Mouse (Mus musculus) heart, embryonic 16.5 days (tissue): ENCODE data around the gene AC170998.1. TPM values are rescaled to one million over a fixed set of nuclear protein-coding genes. Genes with fewer than 3 reads are reported as not detected.
A peak's percentile ranks its signal among the peaks of the same experiment; 100 is the strongest.
"Not testable (repeated sequence)": the region's sequence is repeated elsewhere in the genome, so short reads cannot be mapped to it uniquely, and the experiment has no call there.

ENCODE experiments used
- ATAC-seq: fragments of 200-750 bp; cut with Nextera tagmentation; replicated peaks from 2 replicates; pipeline ENCODE4 v1.8.0; 2017; ENCODE audit warnings: moderate number of reproducible peaks; ENCODE audit not compliant: insufficient read depth, low FRiP score; ENCODE audit errors: extremely low read depth
- H3K27ac ChIP-seq: fragments of 300-500 bp; sonication (generic); 2 replicates; pipeline ENCODE4 v1.5.1; 2014; ENCODE audit warnings: mild to moderate bottlenecking, low read length, control low read depth, moderate library complexity
- H3K27me3 ChIP-seq: fragments of 300-500 bp; sonication (generic); 2 replicates; pipeline ENCODE4 v1.6.1; 2014; ENCODE audit warnings: low read length, mixed read lengths; ENCODE audit not compliant: control insufficient read depth, insufficient read depth
- H3K36me3 ChIP-seq: fragments of 300-500 bp; sonication (generic); 2 replicates; pipeline ENCODE4 v1.6.1; 2014; ENCODE audit not compliant: control insufficient read depth, insufficient read depth
- H3K4me1 ChIP-seq: fragments of 300-500 bp; sonication (generic); 2 replicates; pipeline ENCODE4 v1.6.1; 2014; ENCODE audit warnings: low read length, mixed read lengths; ENCODE audit not compliant: control insufficient read depth, insufficient read depth
- H3K4me2 ChIP-seq: fragments of 300-500 bp; sonication (generic); 2 replicates; pipeline ENCODE4 v1.6.1; 2014; ENCODE audit warnings: low read depth, mild to moderate bottlenecking, control low read depth, low read length
- H3K4me3 ChIP-seq: fragments of 300-500 bp; sonication (generic); 2 replicates; pipeline ENCODE4 v1.5.1; 2014; ENCODE audit warnings: mild to moderate bottlenecking, control low read depth, low read length
- H3K9ac ChIP-seq: fragments of 300-500 bp; sonication (generic); 2 replicates; pipeline ENCODE4 v1.6.1; 2014; ENCODE audit warnings: low read length, control low read depth
- H3K9me3 ChIP-seq: fragments of 300-500 bp; sonication (generic); replicated peaks from 2 replicates; pipeline ENCODE4 v1.6.1; 2016; ENCODE audit warnings: low read length; ENCODE audit not compliant: control insufficient read depth
- WGBS: fragments of 180-500 bp; shearing (Covaris S2); extraction: QIAGEN DNeasy Blood & Tissue Kit; methylation state at CpG from one replicate; pipeline ENCODE4 v1.1.7; 2014; 5-methylcytosine and 5-hydroxymethylcytosine counted together
- polyA plus RNA-seq: library from polyadenylated mRNA; unstranded; fragments of >200 nt; fragmentation: Nextera tagmentation; extraction: Ambion mirVana; gene quantifications from 2 replicates; pipeline ENCODE4 v1.2.1, GENCODE M21; 2015

The AC170998.1 gene
- polyA plus RNA-seq, 1 experiment from 2014 or later = 2.0 TPM

- no peak for ATAC-seq
- WGBS = 90% methylated on average over 6 of the region's 6 CpGs
- no peak overlapping the region for H3K4me3 ChIP-seq
- H3K4me1 ChIP-seq = peaks cover 30% of the 10 kb centered on the region
- H3K4me2 ChIP-seq = no peak overlapping the region
- H3K27ac ChIP-seq = no peak overlapping the region
- no peak overlapping the region for H3K9ac ChIP-seq
- H3K27me3 ChIP-seq = no peaks in the 10 kb centered on the region
- peaks cover 18% of the 10 kb centered on the region for H3K36me3 ChIP-seq
- H3K9me3 ChIP-seq = 0 out of 2 replicates have a peak, but pooled peaks cover 3% of the 10 kb centered on the region
These were observed 14.6 kb upstream of the AC170998.1 start for GRCm38 (mm10) chr17:28711237-28711636.

GRCm38 (mm10) chr17:28712305-28712704 lies 13.6 kb upstream of the AC170998.1 start:
- peaks cover 18% of the 10 kb centered on the region for H3K36me3 ChIP-seq
- H3K4me2 ChIP-seq = peak overlapping the region; percentile 30; the same call in 1 of the 2 replicates
- peak overlapping the region; percentile 32; the same call in 1 of the 2 replicates for H3K27ac ChIP-seq
- H3K4me1 ChIP-seq = peaks cover 23% of the 10 kb centered on the region
- no peak overlapping the region; the same call in 1 of the 2 replicates for H3K4me3 ChIP-seq
- H3K9ac ChIP-seq = no peak overlapping the region
- WGBS = 44% methylated on average over 6 of the region's 6 CpGs
- ATAC-seq = peak; percentile 55
- 0 out of 2 replicates have a peak, but pooled peaks cover 3% of the 10 kb centered on the region for H3K9me3 ChIP-seq
- H3K27me3 ChIP-seq = no peaks in the 10 kb centered on the region

- 97% methylated on average over 3 of the region's 3 CpGs for WGBS
- no peak for ATAC-seq
- Histone ChIP-seq H3K27me3 (no peaks in the 10 kb centered on the region), H3K4me1 (peaks cover 20% of the 10 kb centered on the region), H3K27ac (no peak overlapping the region), H3K4me3 (no peak overlapping the region), H3K9ac (no peak overlapping the region), H3K9me3 (0 out of 2 replicates have a peak, but pooled peaks cover 3% of the 10 kb centered on the region), H3K4me2 (no peak overlapping the region), H3K36me3 (peaks cover 18% of the 10 kb centered on the region)
These were observed 11.9 kb upstream of the AC170998.1 start for GRCm38 (mm10) chr17:28714006-28714405.

- Histone ChIP-seq H3K9ac (no peak overlapping the region), H3K27me3 (no peaks in the 10 kb centered on the region), H3K27ac (no peak overlapping the region), H3K4me3 (no peak overlapping the region), H3K36me3 (peaks cover 26% of the 10 kb centered on the region), H3K4me1 (peaks cover 29% of the 10 kb centered on the region), H3K9me3 (0 out of 2 replicates have a peak, but pooled peaks cover 3% of the 10 kb centered on the region), H3K4me2 (no peak overlapping the region)
- no peak for ATAC-seq
- WGBS = 67% methylated on average over 6 of the region's 7 CpGs
These were observed 9.9 kb upstream of the AC170998.1 start for GRCm38 (mm10) chr17:28715832-28716548.

DNA sequence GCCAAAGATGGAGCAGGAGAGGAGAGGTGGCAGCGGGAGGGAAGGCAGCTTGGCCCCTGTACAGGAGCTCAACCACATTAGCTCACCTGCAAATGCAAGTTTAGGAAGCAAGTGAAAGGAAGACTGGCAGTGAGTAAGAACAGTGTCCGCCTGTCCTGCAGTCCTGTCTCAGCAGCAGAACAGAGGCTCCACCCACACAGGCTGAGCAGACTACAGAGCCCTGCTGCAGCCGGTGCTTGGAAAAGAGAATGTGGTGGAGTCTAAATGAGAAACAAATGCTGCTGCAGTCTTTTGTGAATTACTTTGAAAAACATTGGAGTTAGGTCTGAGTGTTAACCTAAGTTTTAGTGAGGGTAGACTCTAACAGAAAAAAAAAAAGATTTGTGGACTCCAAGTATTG lies 8.3 kb upstream of the AC170998.1 start:
- peaks cover 26% of the 10 kb centered on the region for H3K36me3 ChIP-seq
- WGBS = 64% methylated on average over 3 of the region's 3 CpGs
- H3K4me3 ChIP-seq = no peak overlapping the region
- H3K9me3 ChIP-seq = 0 out of 2 replicates have a peak, but pooled peaks cover 3% of the 10 kb centered on the region
- no peak overlapping the region for H3K27ac ChIP-seq
- ATAC-seq = no peak
- H3K27me3 ChIP-seq = no peaks in the 10 kb centered on the region
- H3K4me2 ChIP-seq = no peak overlapping the region
- H3K9ac ChIP-seq = no peak overlapping the region
- H3K4me1 ChIP-seq = peaks cover 27% of the 10 kb centered on the region

DNA sequence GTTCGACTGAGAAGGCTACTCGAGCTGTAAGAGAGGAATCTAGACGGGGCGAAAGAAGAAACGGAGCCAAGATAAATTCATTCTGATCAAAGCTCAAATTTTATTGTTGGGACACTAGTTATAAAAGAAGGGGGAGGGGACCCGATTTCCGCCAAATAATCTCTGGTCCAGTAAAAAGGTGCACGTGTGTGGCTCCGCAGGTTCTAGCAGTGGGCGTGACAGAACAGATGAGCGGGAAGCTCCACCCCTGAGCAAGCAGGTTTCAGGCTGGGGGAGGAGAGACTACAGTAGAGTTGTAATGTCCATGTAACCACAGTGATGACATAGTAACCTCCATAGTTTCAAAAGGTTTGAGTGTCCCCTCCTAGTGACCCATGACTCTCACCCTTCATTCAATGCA lies 1.6 kb downstream of the AC170998.1 start:
- not testable (repeated sequence) for H3K4me3 ChIP-seq, H3K27me3 ChIP-seq, H3K9me3 ChIP-seq, H3K9ac ChIP-seq, H3K27ac ChIP-seq, H3K4me1 ChIP-seq, H3K4me2 ChIP-seq, ATAC-seq
- peaks cover 42% of the 10 kb centered on the region for H3K36me3 ChIP-seq
- WGBS = 91% methylated on average over 11 of the region's 11 CpGs

- H3K36me3 ChIP-seq = peaks cover 31% of the 10 kb centered on the region
- 82% methylated on average over 6 of the region's 6 CpGs for WGBS
These were observed 9.6 kb downstream of the AC170998.1 start for GRCm38 (mm10) chr17:28735317-28736105.

DNA sequence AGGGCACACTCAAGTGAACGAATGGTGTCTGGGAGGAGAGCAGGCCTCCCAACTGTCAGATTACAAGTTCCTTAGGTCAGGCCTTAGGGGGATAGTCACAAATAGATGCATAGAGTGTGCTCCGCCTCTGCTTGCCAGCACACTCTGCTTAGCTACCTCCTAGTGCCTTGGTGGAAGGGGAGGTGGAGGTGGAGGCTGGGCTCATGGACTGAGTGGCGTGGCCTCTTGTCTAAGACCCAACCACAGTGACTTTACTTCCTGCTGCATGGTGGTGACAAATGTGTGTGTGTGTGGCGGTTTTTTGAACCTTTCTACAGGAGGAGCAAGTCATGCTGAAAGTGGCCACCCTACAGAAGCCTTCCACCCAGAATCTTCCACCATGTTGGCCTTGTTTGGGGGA lies 10.6 kb downstream of the AC170998.1 start:
- WGBS = 67% methylated on average over 4 of the region's 4 CpGs
- H3K9me3 ChIP-seq = no peaks in the 10 kb centered on the region
- no peak overlapping the region for H3K9ac ChIP-seq
- H3K4me2 ChIP-seq = no peak overlapping the region
- H3K27ac ChIP-seq = no peak overlapping the region
- no peak overlapping the region for H3K4me3 ChIP-seq
- H3K36me3 ChIP-seq = peaks cover 31% of the 10 kb centered on the region
- H3K27me3 ChIP-seq = no peaks in the 10 kb centered on the region
- no peaks in the 10 kb centered on the region; the same call in 1 of the 2 replicates for H3K4me1 ChIP-seq
- no peak for ATAC-seq

More at GRCm38 (mm10) chr17:28735317-28736105, 9.6 kb downstream of the AC170998.1 start:
- Histone ChIP-seq H3K9me3 (no peaks in the 10 kb centered on the region), H3K4me1 (no peaks in the 10 kb centered on the region; the same call in 1 of the 2 replicates), H3K4me2 (no peak overlapping the region), H3K4me3 (no peak overlapping the region), H3K27ac (no peak overlapping the region), H3K27me3 (no peaks in the 10 kb centered on the region), H3K9ac (no peak overlapping the region)
- no peak for ATAC-seq

DNA sequence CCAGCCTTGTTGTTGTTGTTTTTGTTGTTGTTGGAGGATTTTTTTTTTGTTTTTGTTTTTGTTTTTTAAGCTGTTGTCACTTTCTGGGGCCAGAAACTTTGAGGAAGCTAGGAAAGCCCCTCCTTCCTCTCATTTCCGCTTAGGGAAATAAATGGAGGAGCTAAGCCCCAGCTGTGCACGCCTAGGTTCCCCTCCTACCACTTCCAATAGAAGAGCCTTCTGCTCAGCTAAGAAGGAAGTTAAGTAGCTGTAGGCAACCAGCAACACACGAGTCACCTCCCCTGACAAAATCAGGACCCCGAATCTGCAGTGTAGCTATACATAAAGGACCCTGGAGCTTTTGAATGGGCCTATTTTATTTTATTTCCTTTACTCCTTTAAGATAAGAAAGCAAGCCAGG lies 12.1 kb downstream of the AC170998.1 start:
- Histone ChIP-seq H3K9ac (no peak overlapping the region), H3K4me1 (no peaks in the 10 kb centered on the region; the same call in 1 of the 2 replicates), H3K9me3 (no peaks in the 10 kb centered on the region), H3K36me3 (peaks cover 34% of the 10 kb centered on the region), H3K27ac (no peak overlapping the region), H3K4me3 (no peak overlapping the region), H3K27me3 (no peaks in the 10 kb centered on the region), H3K4me2 (no peak overlapping the region)
- 77% methylated on average over 4 of the region's 4 CpGs for WGBS
- no peak for ATAC-seq
